Mouse (Mus musculus) thymus, adult 2 months (tissue): ENCODE measurements at regions not wholly inside any gene's neighbourhood (a gene's known extent, or its start where the extent isn't known, plus 50 kb on each side); places are given as distances from the start of the nearest gene placed in this dataset.

ENCODE experiments used
- DNase-seq: peaks from one replicate; pipeline ENCODE4 v3.0.0; 2021
- H3K27ac ChIP-seq: fragments of 200-500 bp; 2 replicates; pipeline ENCODE4 v1.5.1; 2012; ENCODE audit warnings: low read length, control low read depth; ENCODE audit not compliant: control insufficient read depth, insufficient read depth
- H3K27me3 ChIP-seq: fragments of 200-500 bp; 2 replicates; pipeline ENCODE4 v1.6.1; 2012; ENCODE audit warnings: mild to moderate bottlenecking, low read length, moderate library complexity, mixed read lengths; ENCODE audit not compliant: control insufficient read depth, insufficient read depth
- H3K36me3 ChIP-seq: fragments of 200-500 bp; 2 replicates; pipeline ENCODE4 v1.6.1; 2012; ENCODE audit warnings: mild to moderate bottlenecking, low read length, moderate library complexity; ENCODE audit not compliant: control insufficient read depth, insufficient read depth
- H3K4me1 ChIP-seq: fragments of 200-500 bp; replicated peaks from 2 replicates; pipeline ENCODE4 v1.6.1; 2012; ENCODE audit warnings: low read length; ENCODE audit not compliant: control insufficient read depth, insufficient read depth
- H3K4me3 ChIP-seq: fragments of 200-500 bp; 2 replicates; pipeline ENCODE4 v1.5.1; 2012; ENCODE audit warnings: mild to moderate bottlenecking, low read length, control low read depth, moderate library complexity; ENCODE audit not compliant: control insufficient read depth, insufficient read depth
- CTCF ChIP-seq: fragments of 200-500 bp; IDR thresholded peaks from 2 replicates; pipeline ENCODE4 v1.5.1; 2012; ENCODE audit warnings: mild to moderate bottlenecking, control low read depth, low read length, moderate library complexity, borderline replicate concordance; ENCODE audit not compliant: control insufficient read depth, poor library complexity, insufficient read depth; ENCODE audit errors: extremely low read depth
- POLR2A ChIP-seq: fragments of 200-500 bp; IDR thresholded peaks from 2 replicates; pipeline ENCODE4 v1.6.1; 2012; ENCODE audit warnings: mild to moderate bottlenecking, low read length, control low read depth, moderate library complexity; ENCODE audit not compliant: control insufficient read depth, poor library complexity, insufficient read depth; ENCODE audit errors: extremely low read depth
- WGBS: fragments of 180-500 bp; shearing (Covaris S2); methylation state at CpG from one replicate; pipeline ENCODE4 v1.1.7; 2018; 5-methylcytosine and 5-hydroxymethylcytosine counted together

GRCm38 (mm10) chr8:91995407-91996144 lies 193.7 kb upstream of the Irx3 start:
- Histone ChIP-seq H3K27ac (no peak overlapping the region), H3K4me3 (no peak overlapping the region), H3K27me3 (no peaks in the 10 kb centered on the region), H3K36me3 (no peaks in the 10 kb centered on the region), H3K4me1 (no peaks in the 10 kb centered on the region)
- TF ChIP-seq POLR2A (no peak), CTCF (no peak)
- 78% methylated on average over 9 of the region's 9 CpGs for WGBS
- DNase-seq = no peak

GRCm38 (mm10) chr8:91991542-91992452 lies 189.9 kb upstream of the Irx3 start:
- Histone ChIP-seq H3K4me3 (no peak overlapping the region), H3K27me3 (no peaks in the 10 kb centered on the region), H3K4me1 (no peaks in the 10 kb centered on the region), H3K27ac (no peak overlapping the region), H3K36me3 (no peaks in the 10 kb centered on the region)
- WGBS = 39% methylated on average over 25 of the region's 25 CpGs
- TF ChIP-seq CTCF = no peak
- no peak for TF ChIP-seq POLR2A
- DNase-seq = no peak

GRCm38 (mm10) chr8:91990952-91991351 lies 189.1 kb upstream of the Irx3 start:
- Histone ChIP-seq H3K27ac (no peak overlapping the region), H3K36me3 (no peaks in the 10 kb centered on the region), H3K4me3 (no peak overlapping the region), H3K4me1 (no peaks in the 10 kb centered on the region), H3K27me3 (no peaks in the 10 kb centered on the region)
- TF ChIP-seq CTCF (no peak), POLR2A (no peak)
- no peak for DNase-seq
- 7% methylated on average over 5 of the region's 5 CpGs for WGBS

GRCm38 (mm10) chr8:91990048-91990447 lies 188.2 kb upstream of the Irx3 start:
- Histone ChIP-seq H3K27ac (no peak overlapping the region), H3K4me3 (no peak overlapping the region), H3K27me3 (no peaks in the 10 kb centered on the region), H3K4me1 (no peaks in the 10 kb centered on the region), H3K36me3 (no peaks in the 10 kb centered on the region)
- no peak for TF ChIP-seq CTCF
- TF ChIP-seq POLR2A = no peak
- no peak for DNase-seq
- WGBS = 76% methylated on average over 3 of the region's 3 CpGs

GRCm38 (mm10) chr8:91988866-91989633 lies 187.2 kb upstream of the Irx3 start:
- no peak for DNase-seq
- Histone ChIP-seq H3K27me3 (no peaks in the 10 kb centered on the region), H3K27ac (no peak overlapping the region), H3K4me1 (no peaks in the 10 kb centered on the region), H3K4me3 (no peak overlapping the region), H3K36me3 (no peaks in the 10 kb centered on the region)
- TF ChIP-seq CTCF (no peak), POLR2A (no peak)
- 90% methylated on average over 11 of the region's 11 CpGs for WGBS

GRCm38 (mm10) chr8:91987854-91988253 lies 186.0 kb upstream of the Irx3 start:
- Histone ChIP-seq H3K36me3 (no peaks in the 10 kb centered on the region), H3K27me3 (no peaks in the 10 kb centered on the region), H3K4me3 (no peak overlapping the region), H3K4me1 (no peaks in the 10 kb centered on the region), H3K27ac (no peak overlapping the region)
- TF ChIP-seq CTCF (no peak), POLR2A (no peak)
- no peak for DNase-seq
- WGBS = 56% methylated on average over 6 of the region's 6 CpGs
